Mouse (Mus musculus) embryo, embryonic 11 days (tissue): ENCODE data around the gene Wdr43.
A peak's percentile ranks its signal among the peaks of the same experiment; 100 is the strongest.

Experiments used
- DNase-seq: peaks from one replicate; pipeline ENCODE4 v3.0.0-alpha.2; 2015

Wdr43 gene

DNA sequence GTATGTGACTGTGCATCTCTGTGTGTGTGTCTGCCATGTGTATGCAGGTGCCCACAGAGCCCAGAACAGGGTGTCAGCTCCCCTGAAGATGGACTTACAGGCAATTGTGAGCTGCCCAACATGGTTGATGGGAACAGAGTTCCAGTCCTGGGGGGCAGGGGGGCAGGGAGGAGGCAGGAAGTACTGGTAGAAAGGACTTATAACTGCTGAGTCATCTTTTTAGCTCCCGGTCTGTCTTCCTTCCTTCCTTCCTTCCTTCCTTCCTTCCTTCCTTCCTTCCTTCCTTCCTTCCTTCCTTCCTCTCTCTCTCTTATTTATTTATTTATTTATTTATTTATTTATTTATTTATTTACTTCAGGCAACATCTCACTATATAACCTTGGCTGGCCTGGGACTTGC is 48.5 kb downstream of the Wdr43 start:
- no peak for DNase-seq

DNA sequence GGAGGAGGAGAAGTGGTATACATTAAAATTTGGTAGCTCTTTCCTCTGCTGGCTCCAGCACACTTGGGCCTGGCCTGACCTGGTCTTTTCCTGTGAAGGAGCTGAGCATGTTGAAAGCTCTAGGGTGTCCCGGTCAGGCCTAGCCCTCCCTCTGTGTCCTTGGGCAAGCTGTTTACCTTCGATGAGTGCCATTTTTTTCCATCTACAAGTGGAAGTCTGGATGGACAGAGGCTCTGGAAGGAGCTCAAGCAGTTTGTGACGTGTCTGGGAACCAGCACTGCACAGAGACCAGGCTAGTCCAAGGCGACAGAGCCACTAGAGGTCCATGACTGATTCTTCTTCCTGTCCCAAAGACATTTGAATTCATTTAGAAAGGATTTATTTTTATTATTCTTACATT is 49.5 kb downstream of the Wdr43 start:
- no peak for DNase-seq

DNA sequence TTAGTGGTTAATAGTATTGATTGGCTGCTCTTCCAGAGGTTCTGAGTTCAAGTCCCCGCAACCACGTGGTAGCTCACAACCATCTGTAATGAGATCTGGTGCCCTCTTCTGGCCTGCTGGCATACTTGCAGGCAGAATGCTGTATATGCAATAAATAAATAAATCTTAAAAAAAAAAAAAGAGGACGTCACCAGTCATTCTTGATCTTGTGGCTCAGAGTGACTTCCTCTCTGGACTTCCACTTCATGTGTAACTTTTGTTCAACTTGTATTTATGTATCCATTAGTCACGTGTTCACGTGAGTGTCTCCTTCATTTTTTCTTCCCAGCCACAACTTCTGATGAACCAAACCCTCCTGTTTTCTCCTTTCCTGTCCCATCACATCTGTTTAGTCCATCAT is 53.8 kb downstream of the Wdr43 start:
- no peak for DNase-seq

DNA sequence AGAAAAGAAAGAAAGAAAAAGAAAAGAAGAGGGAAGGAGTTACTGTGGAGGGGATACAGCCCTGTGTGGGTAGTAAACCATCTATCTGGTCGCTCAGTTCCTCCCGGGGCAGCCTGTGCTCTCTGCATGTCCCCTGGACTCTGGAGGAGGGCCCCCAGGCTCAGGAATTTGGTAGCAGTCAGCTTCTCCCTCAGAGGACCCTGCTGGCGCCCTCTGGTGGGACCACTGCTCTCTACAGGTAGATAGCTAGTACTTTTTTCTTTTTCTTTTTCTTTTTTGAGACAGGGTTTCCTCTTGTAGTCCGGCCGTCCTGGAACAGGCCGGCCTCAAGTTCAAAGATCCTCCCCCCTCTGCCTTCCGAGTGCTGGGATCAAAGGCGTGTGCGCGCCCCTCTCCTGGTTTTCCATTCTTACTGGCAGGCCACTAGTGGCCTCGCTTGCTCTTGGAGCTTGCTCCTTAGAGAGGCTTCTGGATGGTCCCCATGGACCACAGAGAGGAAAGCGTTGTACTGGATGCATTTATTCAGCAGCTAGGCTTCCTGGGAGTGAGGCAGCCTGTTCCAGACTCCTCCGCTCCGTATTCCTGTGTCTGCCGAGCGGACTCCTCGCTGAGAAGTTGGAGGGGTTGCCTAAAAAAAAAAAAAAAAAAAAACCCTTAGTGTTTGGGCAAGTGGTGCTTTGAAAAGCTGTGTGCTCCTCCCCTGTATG is 56.3 kb downstream of the Wdr43 start:
- peak; percentile 70 for DNase-seq

DNA sequence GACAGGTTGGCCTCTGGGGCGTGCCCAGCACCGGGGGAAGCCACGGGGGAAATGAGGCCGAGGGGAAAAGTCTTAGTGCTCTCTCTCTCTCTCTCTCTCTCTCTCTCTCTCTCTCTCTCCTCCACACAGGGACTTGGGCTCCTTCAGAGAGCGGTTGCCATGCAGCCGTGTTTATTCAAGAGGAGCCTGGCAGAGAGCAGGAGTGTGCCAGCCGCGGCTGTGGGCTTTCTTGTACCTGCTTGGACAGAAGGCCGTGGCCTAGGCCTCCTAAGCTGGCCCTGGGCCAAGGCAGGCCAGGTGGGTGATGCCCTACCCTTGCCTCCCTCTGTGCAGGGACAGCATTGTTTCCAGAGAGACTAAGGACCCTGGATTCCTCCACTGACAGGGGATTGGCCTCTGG is 57.4 kb downstream of the Wdr43 start, which contains the start of gene Togaram2:
Gene Togaram2, plus strand, starts transcription at position 170 of the 400 bp plus-strand sequence.
- DNase-seq = no peak

DNA sequence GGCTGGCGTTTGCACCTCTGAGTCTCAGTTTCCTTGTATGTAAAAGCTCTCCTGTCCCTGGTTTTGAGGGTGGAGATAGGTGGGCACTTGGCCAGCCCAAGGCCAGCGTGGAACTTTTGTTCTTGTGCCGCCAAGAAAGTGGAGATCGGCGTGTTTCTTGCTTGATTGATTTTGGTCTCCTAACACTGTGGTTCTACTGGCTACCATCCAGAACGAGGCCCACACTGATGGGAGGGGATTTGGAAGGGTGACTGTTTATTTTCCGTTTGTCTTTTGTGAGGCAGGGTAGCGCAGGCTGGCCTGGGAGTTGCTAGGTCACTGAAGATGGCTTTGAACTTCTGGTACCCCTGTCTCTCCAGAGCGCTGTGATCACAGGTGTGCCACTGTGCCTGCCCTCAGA is 58.2 kb downstream of the Wdr43 start:
- DNase-seq = no peak

DNA sequence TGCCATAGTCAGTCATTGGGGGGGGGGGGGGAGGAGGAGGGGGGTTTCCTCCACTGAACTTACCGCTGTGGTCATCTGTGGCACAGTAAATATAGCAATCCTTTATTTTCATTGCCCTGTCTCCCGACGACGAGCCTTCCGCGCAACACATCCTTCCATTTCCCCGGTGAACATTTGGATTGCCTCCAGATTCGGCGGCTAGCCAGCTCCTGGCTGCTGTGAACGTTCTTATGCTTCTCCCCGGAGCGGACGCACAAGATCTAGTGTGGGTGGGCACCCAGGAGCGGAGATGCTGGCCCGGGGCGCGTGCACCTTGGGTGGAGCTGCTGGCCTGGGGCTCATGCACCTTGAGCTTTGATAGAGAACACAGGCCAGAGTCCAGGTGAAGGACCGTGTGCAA is 59.2 kb downstream of the Wdr43 start:
- no peak for DNase-seq

DNA sequence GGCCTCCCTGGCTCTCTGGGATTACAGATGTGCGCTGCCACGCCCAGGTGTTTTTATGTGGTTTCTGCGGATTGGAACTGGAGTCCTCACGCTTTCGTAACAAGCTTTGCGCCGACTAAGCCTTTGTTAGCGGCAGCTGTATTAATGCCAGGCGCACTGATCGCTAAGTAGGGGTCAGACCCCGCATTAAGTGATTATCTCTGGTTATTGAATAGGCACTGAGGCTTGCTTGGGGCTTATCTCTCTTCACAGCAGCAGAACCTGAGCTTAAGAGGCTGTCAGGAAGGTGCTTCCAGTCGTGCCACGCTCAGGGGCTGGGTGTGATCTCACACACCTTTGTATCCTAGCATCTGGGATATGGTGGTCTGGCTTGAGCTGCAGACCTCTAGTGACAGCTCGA is 66.0 kb downstream of the Wdr43 start:
- DNase-seq = no peak

DNA sequence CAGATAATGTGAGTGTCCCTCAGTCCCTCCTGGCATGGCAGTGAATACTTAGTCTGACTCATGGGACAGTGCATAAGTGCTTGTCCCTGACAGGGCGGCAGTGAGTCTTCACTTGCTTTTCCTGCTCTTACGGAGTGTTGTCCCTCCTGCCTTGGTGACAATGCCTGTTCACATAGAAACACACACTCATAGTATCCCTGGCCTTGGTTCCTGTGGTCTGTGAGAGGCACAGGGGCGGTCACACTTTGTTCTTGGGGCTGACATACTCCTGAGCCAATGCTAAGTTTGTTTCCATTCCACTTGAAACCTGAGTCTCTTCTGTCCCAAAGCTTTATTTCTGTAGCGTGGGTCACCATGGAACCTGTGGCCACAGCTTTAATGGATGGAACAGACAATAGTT is 66.7 kb downstream of the Wdr43 start:
- no peak for DNase-seq

DNA sequence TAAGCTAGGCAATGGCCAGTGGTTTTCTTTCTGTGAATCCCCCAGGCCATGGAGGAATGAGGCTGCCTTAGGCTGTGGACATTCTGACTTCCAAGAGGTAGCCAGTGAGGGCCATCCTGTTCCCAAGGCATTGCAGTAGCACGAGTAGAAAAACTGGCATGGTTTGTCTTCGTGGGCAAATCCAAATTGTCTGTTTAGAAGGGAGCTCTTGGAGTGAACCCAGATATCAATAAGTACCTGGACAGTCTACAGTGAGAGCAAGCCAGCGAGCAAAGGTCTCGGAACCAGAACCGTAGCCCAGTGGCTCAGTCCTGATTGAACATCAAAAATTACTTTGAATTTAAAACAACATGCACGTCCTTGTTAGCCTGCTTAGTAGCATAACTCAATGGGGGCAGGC is 67.6 kb downstream of the Wdr43 start:
- no peak for DNase-seq

DNA sequence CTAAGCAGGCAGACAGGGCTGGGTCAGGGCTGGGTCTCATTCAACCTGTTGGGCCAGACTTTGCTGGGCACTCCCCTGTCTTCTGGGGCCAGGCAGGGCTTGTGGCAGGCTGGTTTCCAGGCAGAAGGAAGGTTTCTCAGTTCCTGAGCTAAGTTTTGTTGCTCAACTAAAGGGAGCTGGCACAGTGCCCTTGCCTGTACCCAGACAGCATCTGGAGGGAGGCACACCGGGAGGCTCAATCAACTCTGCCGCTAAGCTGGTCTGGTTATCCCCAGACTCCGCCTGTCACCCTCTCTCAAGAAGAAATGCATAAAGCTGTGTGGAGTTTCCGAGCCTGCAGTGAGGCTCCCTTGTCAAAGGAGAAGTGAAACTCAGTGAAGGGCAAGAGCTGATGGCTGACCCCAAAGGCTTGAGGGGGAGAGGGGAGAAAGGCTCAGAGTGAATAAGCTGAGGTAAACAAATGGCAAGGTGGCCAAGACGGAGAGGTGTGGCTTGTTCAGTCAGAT is 68.5 kb downstream of the Wdr43 start:
- DNase-seq = no peak

DNA sequence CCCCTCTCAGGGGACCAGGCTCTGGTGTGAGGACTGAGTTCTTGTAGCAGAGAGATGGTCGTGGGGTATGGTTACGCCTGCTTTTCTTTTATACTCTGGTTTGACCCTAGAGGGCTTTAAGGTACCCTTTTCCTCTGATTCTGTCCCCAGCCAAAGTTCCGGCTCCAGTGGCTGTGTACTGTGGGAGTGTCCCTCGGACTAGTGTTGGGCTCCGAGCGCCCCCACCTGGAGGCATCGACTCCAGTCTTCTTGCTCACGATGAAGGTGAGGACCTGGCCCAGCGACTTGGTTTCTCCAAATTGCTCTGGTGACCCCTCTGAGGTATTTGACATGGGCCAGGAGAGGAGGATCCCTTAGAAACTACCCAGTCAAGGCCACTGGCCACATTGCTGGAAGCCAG is 71.7 kb downstream of the Wdr43 start:
- no peak for DNase-seq

DNA sequence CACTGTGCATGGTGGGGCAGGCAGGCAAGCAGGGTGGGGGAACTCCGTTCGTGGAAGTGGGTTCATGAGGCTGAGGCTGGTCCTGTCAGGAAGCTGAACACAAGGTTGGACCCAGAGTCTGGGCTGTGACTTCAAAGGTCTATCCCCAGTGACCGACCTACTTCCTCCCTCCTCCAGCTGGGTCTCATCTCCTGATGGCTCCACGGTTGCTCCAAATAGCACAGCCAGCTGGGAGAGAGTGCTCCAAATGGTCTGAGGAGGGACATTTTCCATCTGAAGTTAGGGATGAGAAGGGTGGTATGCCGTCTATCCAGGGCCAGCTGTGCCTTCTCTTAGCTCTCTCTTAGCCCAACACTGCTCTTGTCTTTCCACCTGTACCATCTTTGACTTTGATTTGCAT is 74.2 kb downstream of the Wdr43 start:
- DNase-seq = no peak

DNA sequence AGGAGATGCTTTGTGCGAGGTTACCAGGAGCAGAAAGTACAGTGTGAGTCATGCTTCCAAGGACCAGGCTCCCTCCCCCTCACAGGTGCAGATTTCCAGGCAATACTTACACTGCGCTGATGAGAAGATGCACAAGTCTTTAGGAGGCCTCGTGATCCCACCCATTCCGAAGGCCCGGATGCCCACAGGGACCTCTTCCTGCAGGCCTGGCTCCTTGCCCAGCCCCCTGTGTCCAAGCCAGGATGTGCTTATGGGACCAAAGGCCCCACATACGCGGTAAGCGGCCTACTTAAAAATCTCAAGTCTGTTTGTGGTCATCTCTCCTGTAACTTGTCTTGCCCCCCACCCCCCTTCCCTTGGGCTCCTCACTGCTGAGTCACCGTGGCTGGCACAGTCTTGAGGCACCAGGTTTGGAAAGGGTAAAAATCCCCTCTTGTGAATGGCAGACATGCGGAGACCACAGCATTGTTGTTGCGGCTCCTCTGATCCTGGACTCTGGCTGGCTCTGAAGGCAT is 75.7 kb downstream of the Wdr43 start:
- no peak for DNase-seq

DNA sequence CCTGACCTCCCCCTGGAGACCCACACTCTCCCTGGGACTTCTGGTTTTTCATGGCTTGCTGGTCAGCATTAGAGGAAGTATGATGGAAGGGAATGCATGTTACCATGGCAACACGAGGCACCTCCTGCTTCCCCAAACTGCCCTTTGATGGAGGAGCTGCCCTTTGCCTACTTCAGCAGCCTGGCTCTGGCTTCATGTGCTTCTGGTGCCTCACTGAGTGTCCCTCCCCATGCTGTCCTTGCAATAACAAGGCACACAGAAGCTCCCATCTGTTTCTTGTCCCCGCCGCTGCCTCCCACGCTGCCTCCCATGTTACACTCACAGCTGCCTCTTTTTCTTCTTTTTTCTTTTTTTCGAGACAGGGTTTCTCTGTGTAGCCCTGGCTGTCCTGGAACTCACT is 77.6 kb downstream of the Wdr43 start:
- DNase-seq = peak; percentile 43

DNA sequence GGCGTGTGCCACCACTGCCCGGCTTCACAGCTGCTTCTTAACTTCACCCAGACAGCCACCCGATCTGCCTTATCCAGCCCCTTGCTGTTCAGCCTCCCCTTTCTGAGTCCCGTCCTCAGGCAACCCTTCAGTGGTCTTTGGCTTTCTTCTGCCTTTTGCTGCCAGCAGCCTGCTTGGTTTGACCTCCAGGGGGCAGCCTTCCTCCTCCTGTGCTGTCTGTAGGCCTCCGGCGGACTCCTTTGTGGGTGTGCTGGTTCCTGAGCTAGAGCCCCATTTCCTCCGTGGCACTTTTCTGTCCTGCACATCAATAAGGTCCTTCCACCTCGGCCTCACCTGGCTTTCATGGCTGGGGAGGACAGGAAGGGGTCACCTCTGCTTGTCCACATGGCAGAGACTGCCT is 78.1 kb downstream of the Wdr43 start:
- peak; percentile 36 for DNase-seq

DNA sequence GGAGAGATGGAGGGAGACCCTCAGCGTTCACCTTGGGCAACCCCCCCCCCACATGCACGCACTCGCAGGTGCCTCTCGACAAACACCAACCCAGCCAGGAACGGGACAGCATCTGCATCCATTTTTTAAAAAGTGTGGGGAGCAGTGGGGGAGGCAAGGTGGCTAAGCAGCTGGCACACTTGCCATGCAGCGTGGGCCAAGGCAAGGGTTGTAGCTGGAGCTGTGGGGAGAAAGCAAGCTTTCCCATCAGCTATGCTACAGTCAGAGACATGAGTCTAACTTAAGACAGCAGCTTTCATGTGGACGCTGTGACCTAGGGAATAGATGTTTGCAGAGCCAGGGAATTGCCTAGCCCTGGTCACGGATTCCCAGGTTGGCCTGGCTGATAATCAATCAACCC is 79.5 kb downstream of the Wdr43 start:
- DNase-seq = no peak

DNA sequence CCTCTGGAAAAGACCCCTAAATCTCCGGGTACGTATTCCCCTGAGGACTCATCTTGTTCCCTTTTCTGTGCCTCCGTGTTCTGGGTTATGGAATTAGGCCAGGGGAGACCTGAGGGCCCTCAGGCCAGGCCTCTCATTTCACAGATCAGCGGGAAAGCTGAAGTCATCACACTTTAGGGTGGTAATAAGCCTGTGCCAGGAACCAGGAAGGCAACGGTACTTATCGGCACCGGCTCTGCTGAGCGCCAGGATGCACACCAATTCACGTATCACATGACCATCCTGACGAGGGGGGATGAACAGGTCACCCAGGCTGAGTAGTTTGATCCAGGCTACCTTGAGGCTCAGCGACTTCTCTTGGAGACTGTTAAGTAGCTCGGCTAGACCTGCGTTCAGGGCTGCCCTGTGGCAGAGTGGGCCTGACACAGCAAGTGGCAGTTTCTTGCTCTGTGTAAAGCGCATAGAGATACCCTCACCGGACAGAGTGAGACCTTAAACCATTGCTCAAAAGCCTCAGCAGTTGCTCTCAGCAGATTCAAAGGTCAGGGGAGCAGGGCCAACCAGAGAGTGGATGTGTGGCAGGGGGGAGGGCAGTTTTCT is 80.1 kb downstream of the Wdr43 start:
- DNase-seq = no peak

DNA sequence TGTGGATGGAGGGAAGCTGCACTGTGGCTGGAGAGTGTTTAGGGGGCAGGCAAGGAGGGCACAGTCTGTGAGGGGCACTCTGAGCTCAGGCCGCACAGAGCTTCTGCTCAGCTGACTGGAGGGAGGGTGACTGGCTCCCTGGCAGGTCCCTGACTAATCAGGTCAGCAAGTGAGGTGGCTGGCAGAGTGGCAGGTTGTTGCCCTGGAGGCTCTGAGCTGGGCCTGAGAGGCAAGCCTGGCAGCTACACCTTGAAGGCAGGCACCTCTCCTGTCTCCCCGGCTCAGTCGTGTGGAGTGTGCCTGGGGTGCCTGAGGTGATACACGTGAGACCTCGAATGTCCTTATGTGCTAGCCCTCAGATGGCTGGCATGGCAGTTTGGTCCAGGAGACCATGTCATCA is 80.7 kb downstream of the Wdr43 start:
- DNase-seq = no peak

DNA sequence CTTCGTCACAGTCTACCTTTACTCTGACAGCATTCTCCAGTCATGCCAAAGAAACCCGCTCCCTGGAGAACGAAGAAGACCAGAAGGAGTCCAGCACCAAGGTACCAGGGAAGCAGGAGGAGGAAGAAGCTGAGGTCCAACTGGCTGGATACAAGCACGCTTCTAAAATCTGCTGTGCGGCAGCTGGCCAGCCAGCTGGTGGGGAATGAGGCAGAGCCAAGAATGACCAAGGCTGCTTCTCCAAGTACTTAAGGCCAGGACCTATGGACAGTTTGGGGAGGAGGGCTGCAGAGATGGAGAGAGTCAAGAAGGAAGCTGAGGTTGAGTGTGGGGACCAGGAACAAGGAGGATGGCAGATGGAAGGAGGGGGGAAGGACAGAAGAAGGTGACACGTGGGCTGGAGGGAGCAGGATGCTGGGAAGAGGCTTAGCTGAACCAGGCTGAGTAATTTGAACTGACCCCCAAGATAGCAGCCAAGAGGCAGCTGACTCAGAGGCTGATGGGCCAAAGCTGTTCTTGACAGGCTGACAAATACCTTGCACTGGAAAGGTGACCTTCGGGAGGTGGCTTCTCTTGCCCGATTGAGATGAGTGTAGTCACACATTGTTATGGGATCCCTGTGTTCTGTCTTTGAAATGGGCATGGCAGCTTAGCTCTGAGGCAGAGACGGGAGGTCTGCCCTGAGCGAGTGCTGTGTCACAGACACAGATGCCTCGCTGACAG is 82.4 kb downstream of the Wdr43 start:
- no peak for DNase-seq

DNA sequence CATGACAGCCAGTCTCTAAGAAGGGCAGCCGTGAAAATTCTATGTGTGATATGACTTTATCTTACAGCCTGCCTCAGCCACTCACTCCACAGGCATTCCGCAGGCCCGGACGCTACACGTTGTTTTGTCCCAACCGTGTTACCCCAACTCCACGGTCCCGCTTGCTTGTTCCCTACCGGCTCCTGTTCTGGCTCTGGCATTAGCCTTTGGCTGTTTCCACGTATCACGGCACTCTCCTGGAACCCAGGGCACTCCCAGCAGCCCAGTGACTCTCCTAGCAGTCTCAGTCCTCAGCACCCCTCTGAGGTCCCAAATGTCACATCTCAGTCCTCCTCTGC is 82.9 kb downstream of the Wdr43 start:
- DNase-seq = no peak

DNA sequence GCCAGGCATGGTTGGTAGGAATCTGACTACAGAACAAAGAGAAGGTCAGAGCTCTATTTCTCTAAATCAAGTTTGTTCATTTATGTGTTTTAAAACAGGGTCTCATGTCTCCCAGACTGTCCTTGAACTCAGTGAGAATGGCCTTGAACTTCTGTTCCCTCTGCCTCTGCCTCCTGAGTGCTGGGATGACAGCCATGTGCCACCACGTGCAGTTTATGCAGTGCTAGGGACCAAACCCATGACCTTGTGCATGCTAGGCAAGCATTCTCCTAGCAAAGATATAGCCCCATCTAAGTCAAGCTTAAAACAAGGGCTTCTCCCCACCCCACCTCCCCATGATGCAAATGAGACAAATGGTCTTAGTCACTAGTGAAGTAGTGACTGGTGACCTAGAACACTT is 89.4 kb downstream of the Wdr43 start:
- DNase-seq = no peak

DNA sequence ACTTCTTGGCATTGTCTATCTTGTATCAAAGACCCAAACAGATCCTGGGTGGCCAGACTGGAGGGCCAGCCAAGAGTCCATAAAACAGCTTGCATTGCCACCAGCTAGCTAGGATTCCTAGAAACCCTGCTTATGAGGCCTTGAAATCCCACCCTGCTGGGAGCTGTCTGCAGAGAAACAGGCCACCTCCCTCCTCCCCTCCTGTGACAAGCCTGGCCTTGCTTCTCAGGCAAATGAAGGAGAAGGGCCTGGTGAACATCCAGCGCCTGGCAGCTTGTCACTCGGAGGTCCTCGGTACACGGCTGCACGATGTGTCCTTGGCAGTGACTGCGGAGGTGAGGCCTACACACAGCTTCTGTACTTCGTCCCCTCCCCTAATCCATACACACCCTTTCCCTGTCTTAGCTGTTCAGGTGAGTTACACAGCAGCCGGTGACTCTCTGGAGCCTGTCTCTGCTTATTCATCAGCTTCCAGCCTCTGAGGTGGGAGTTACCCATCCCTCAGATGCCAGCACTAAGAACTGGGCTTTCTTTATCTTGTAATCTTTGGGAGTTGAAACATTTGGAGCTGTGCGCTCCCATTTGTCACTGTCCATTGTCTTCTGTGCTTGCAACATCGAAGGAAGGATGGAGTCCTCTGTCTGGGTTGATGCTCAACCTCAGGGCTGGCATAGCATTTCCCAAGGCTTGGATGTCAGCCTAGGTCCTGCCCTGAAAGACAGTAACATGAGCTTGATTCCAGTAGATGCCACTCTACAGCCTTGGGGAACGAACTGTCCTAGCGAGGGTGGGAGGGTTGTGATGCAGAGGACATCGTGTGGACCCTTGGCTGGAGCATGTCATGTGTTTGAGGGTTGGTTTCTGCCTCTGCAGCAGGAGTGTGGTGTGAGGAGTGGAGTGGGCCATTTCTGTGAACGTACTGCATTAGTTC is 90.1 kb downstream of the Wdr43 start:
- no peak for DNase-seq
